Mouse (Mus musculus) MEL (cell line): ENCODE results near the gene Pde7b. TPM values are rescaled to one million over a fixed set of nuclear protein-coding genes. Genes with fewer than 3 reads are reported as not detected.

Experiments used
- DNase-seq: peaks from one replicate; pipeline ENCODE4 v3.0.0; 2011; ENCODE audit warnings: low read depth, low spot score
- H3K27ac ChIP-seq: 2 replicates; pipeline ENCODE4 v1.5.1; 2012; ENCODE audit warnings: low read depth, mild to moderate bottlenecking, control low read depth, low read length, moderate library complexity; ENCODE audit not compliant: control insufficient read depth
- H3K27me3 ChIP-seq, 2 experiments: fragments of 150-350 bp in 1 of 2; sonication (generic) in 1 of 2; 2 replicates each; pipeline ENCODE4 v1.6.1; 2012; ENCODE audit warnings: low read length in 2 of 2, mild to moderate bottlenecking in 2 of 2, improper control_type of control experiment in 1 of 2, moderate library complexity in 1 of 2; ENCODE audit not compliant: insufficient read depth in 2 of 2, control insufficient read depth in 1 of 2
- H3K36me3 ChIP-seq, 2 experiments: 2 replicates each; pipeline ENCODE4 v1.6.1; 2012 to 2014; ENCODE audit warnings: low read length in 2 of 2, improper control_type of control experiment in 1 of 2, inconsistent platforms in 1 of 2, mild to moderate bottlenecking in 1 of 2; ENCODE audit not compliant: insufficient read depth in 2 of 2, control insufficient read depth in 1 of 2
- H3K4me1 ChIP-seq, 2 experiments: fragments of 150-350 bp in 1 of 2; sonication (generic) in 1 of 2; 2 replicates each; pipeline ENCODE4 v1.6.1; 2012; ENCODE audit warnings: low read length in 2 of 2, improper control_type of control experiment in 1 of 2, mild to moderate bottlenecking in 1 of 2; ENCODE audit not compliant: insufficient read depth in 2 of 2, control insufficient read depth in 1 of 2
- H3K4me3 ChIP-seq, 2 experiments: fragments of 150-350 bp in 1 of 2; sonication (generic) in 1 of 2; 2 replicates each; pipeline ENCODE4 v1.5.1; 2012; ENCODE audit warnings: low read depth in 2 of 2, low read length in 2 of 2, mild to moderate bottlenecking in 2 of 2, moderate library complexity in 2 of 2, control low read depth in 1 of 2, improper control_type of control experiment in 1 of 2; ENCODE audit not compliant: control insufficient read depth in 1 of 2, insufficient read depth in 1 of 2
- H3K79me2 ChIP-seq: 2 replicates; pipeline ENCODE4 v1.6.1; 2012; ENCODE audit warnings: mild to moderate bottlenecking, low read length, moderate library complexity; ENCODE audit not compliant: control insufficient read depth, poor library complexity, insufficient read depth
- H3K9ac ChIP-seq: 2 replicates; pipeline ENCODE4 v1.6.1; 2012; ENCODE audit warnings: low read depth, mild to moderate bottlenecking, control low read depth, low read length, moderate library complexity; ENCODE audit not compliant: control insufficient read depth, poor library complexity, severe bottlenecking
- H3K9me3 ChIP-seq: fragments of 150-350 bp; sonication (generic); replicated peaks from 2 replicates; pipeline ENCODE4 v1.6.1; 2012; ENCODE audit warnings: mild to moderate bottlenecking, low read length, improper control_type of control experiment, moderate library complexity; ENCODE audit not compliant: insufficient read depth
- CHD1 ChIP-seq: IDR thresholded peaks from 2 replicates; pipeline ENCODE4 v1.6.1; 2012; ENCODE audit warnings: low read depth, mild to moderate bottlenecking, inconsistent platforms, low read length, improper control_type of control experiment
- CTCF ChIP-seq, 3 experiments: IDR thresholded peaks in 2 of 3; conservative IDR thresholded peaks in 1 of 3; 2 replicates each; pipeline ENCODE4 v1.5.1; 2011 to 2012; ENCODE audit warnings: low read length in 3 of 3, low read depth in 2 of 3, mild to moderate bottlenecking in 2 of 3, improper control_type of control experiment in 1 of 3, inconsistent platforms in 1 of 3, mixed read lengths in 1 of 3, moderate library complexity in 1 of 3; ENCODE audit not compliant: control insufficient read depth in 1 of 3, insufficient read depth in 1 of 3, poor library complexity in 1 of 3, severe bottlenecking in 1 of 3
- E2F4 ChIP-seq: IDR thresholded peaks from 2 replicates; pipeline ENCODE4 v1.6.1; 2011; ENCODE audit warnings: low read depth, low read length, improper control_type of control experiment, borderline replicate concordance
- ELF1 ChIP-seq: IDR thresholded peaks from 2 replicates; pipeline ENCODE4 v1.6.1; 2014; ENCODE audit warnings: low read depth, mild to moderate bottlenecking, inconsistent platforms, low read length, improper control_type of control experiment, moderate library complexity
- GABPA ChIP-seq: IDR thresholded peaks from 2 replicates; pipeline ENCODE4 v1.6.1; 2012; ENCODE audit warnings: low read depth, mild to moderate bottlenecking, inconsistent platforms, low read length, improper control_type of control experiment, moderate library complexity
- JUND ChIP-seq: IDR thresholded peaks from 2 replicates; pipeline ENCODE4 v1.6.1; 2011; ENCODE audit warnings: low read depth, mild to moderate bottlenecking, improper control_type of control experiment, low read length
- KAT2A ChIP-seq: conservative IDR thresholded peaks from 2 replicates; pipeline ENCODE4 v1.6.1; 2012; ENCODE audit warnings: low read depth, low read length, improper control_type of control experiment, inconsistent platforms
- MAFK ChIP-seq: IDR thresholded peaks from 2 replicates; pipeline ENCODE4 v1.6.1; 2011; ENCODE audit warnings: low read depth, mild to moderate bottlenecking, low read length, improper control_type of control experiment, borderline replicate concordance
- MAX ChIP-seq: IDR thresholded peaks from 2 replicates; pipeline ENCODE4 v1.6.1; 2011; ENCODE audit warnings: low read length, improper control_type of control experiment
- MEF2A ChIP-seq: IDR thresholded peaks from 2 replicates; pipeline ENCODE4 v1.6.1; 2014; ENCODE audit warnings: low read depth, mild to moderate bottlenecking, inconsistent platforms, low read length, improper control_type of control experiment; ENCODE audit not compliant: poor library complexity, insufficient replicate concordance, severe bottlenecking; ENCODE audit errors: extremely low read depth
- POLR2A ChIP-seq, 2 experiments: IDR thresholded peaks; 2 replicates each; pipeline ENCODE4 v1.6.1; 2011 to 2012; ENCODE audit warnings: low read length in 2 of 2, mild to moderate bottlenecking in 2 of 2, control low read depth in 1 of 2, improper control_type of control experiment in 1 of 2, low read depth in 1 of 2, moderate library complexity in 1 of 2; ENCODE audit not compliant: control insufficient read depth in 1 of 2, insufficient read depth in 1 of 2, poor library complexity in 1 of 2
- POLR2AphosphoS2 ChIP-seq: IDR thresholded peaks from 2 replicates; pipeline ENCODE4 v1.6.1; 2011; ENCODE audit warnings: low read length, improper control_type of control experiment
- POLR2AphosphoS5 ChIP-seq: IDR thresholded peaks from 2 replicates; pipeline ENCODE4 v1.6.1; 2012; ENCODE audit warnings: low read depth, borderline replicate concordance, mild to moderate bottlenecking, inconsistent platforms, low read length, moderate library complexity, mixed read lengths
- SIN3A ChIP-seq: IDR thresholded peaks from 2 replicates; pipeline ENCODE4 v1.6.1; 2012; ENCODE audit warnings: low read length, improper control_type of control experiment, inconsistent platforms
- TBP ChIP-seq: IDR thresholded peaks from 2 replicates; pipeline ENCODE4 v1.8.0; 2011; ENCODE audit warnings: low read depth, low read length, improper control_type of control experiment
- UBTF ChIP-seq: IDR thresholded peaks from 2 replicates; pipeline ENCODE4 v1.6.1; 2012; ENCODE audit warnings: low read depth, mild to moderate bottlenecking, inconsistent platforms, low read length, improper control_type of control experiment, moderate library complexity, borderline replicate concordance; ENCODE audit not compliant: insufficient read depth
- USF1 ChIP-seq: IDR thresholded peaks from 2 replicates; pipeline ENCODE4 v1.6.1; 2014; ENCODE audit warnings: low read depth, mild to moderate bottlenecking, inconsistent platforms, low read length, improper control_type of control experiment, moderate library complexity
- USF2 ChIP-seq, 2 experiments: IDR thresholded peaks; 2 replicates each; pipeline ENCODE4 v1.6.1; 2011 to 2012; ENCODE audit warnings: improper control_type of control experiment in 2 of 2, low read length in 2 of 2, borderline replicate concordance in 1 of 2, inconsistent platforms in 1 of 2, low read depth in 1 of 2, mild to moderate bottlenecking in 1 of 2; ENCODE audit not compliant: insufficient read depth in 1 of 2
- ZC3H11A ChIP-seq: IDR thresholded peaks from 2 replicates; pipeline ENCODE4 v1.6.1; 2012; ENCODE audit warnings: low read depth, mild to moderate bottlenecking, inconsistent platforms, low read length, improper control_type of control experiment
- ZKSCAN1 ChIP-seq: IDR thresholded peaks from 2 replicates; pipeline ENCODE4 v1.6.1; 2012; ENCODE audit warnings: low read depth, mild to moderate bottlenecking, inconsistent platforms, low read length, improper control_type of control experiment, moderate library complexity
- polyA plus RNA-seq, 2 experiments: library from polyadenylated mRNA; stranded (reverse) in 1 of 2; unstranded in 1 of 2; fragments of >175 nt in 1 of 2; fragments of >200 nt in 1 of 2; gene quantifications; 2 replicates each; pipeline versions ENCODE4 v1.2.1 to v1.2.4; 2012; ENCODE audit warnings: low replicate concordance in 2 of 2, low read depth in 1 of 2; ENCODE audit not compliant: insufficient read length in 2 of 2, insufficient read depth in 1 of 2, missing spikeins in 1 of 2
- total RNA-seq: library from RNA; depleted of rRNA; stranded (reverse); fragments of 300-350 nt; gene quantifications from 2 replicates; pipeline ENCODE4 v1.2.3, GENCODE M21; 2012

Pde7b gene
- total and polyA plus RNA-seq, 3 experiments, result 0.04 TPM; not detected in 2

- H3K36me3 ChIP-seq, result no peaks in the 10 kb centered on the region
- no peak overlapping the region for H3K9ac ChIP-seq
- H3K4me1 ChIP-seq, result no peaks in the 10 kb centered on the region
- no peak overlapping the region for H3K27ac ChIP-seq
- TF ChIP-seq POLR2AphosphoS5 (no peak), CTCF (IDR thresholded peaks at IDR 0.05 in 2 of 3, conservative IDR thresholded peaks at IDR 0.05 in 1 of 3; ENCODE audit: control insufficient read depth in 1 of 3, insufficient read depth in 1 of 3, low read depth in 2 of 3, low read length in 3 of 3, poor library complexity in 1 of 3, severe bottlenecking in 1 of 3) (no peak), ZKSCAN1 (no peak), MAX (no peak), CHD1 (no peak), JUND (no peak)
- TF ChIP-seq, all 39 proteins: peak for 0
- Histone ChIP-seq H3K9me3 (no peaks in the 10 kb centered on the region), H3K4me3 (no peak overlapping the region), H3K27me3 (peaks cover 3 to 7% of the 10 kb centered on the region in 2 experiments; a peak in 3 of 4 replicates), H3K79me2 (no peaks in the 10 kb centered on the region)
- DNase-seq, result no peak
Measured at GRCm38 (mm10) chr10:20735775-20736449, 11.0 kb upstream of the Pde7b start.

- no peaks in the 10 kb centered on the region for H3K36me3 ChIP-seq
- H3K4me3 ChIP-seq, result no peak overlapping the region
- TF ChIP-seq UBTF (no peak), MEF2A (no peak), TBP (no peak), ELF1 (no peak), GABPA (no peak), POLR2A (IDR thresholded peaks at IDR 0.05; ENCODE audit: control insufficient read depth in 1 of 2, insufficient read depth in 1 of 2, low read depth in 1 of 2, low read length in 2 of 2, poor library complexity in 1 of 2) (no peak), KAT2A (no peak), MAFK (no peak), ZC3H11A (no peak), SIN3A (no peak), USF2 (IDR thresholded peaks at IDR 0.05; ENCODE audit: borderline replicate concordance in 1 of 2, insufficient read depth in 1 of 2, low read depth in 1 of 2, low read length in 2 of 2) (no peak), E2F4 (no peak), ZKSCAN1 (no peak), USF1 (no peak), POLR2AphosphoS2 (no peak)
- TF ChIP-seq, all 39 proteins: peak for 0
- no peaks in the 10 kb centered on the region for H3K79me2 ChIP-seq
- H3K27me3 ChIP-seq, result peaks cover 3 to 7% of the 10 kb centered on the region in 2 experiments; a peak in 3 of 4 replicates
- no peak overlapping the region for H3K9ac ChIP-seq
- H3K9me3 ChIP-seq, result no peaks in the 10 kb centered on the region
- no peak for DNase-seq
- H3K4me1 ChIP-seq, result no peaks in the 10 kb centered on the region
- no peak overlapping the region for H3K27ac ChIP-seq
Measured at GRCm38 (mm10) chr10:20733576-20733975, 8.7 kb upstream of the Pde7b start.
